Mouse (Mus musculus): Measurements from ENCODE around the gene Klhdc1. TPM values are rescaled to one million over a fixed set of nuclear protein-coding genes. Genes with fewer than 3 reads are reported as not detected.

Klhdc1 gene
- total RNA-seq (2015) = 3.6 and 4.0 TPM in 2 replicates
- total RNA-seq (2017) = 4.4 and 10.1 TPM in 2 replicates

- no peak for ATAC-seq (replicated peaks; ENCODE audit: poor library complexity)
Measured at GRCm38 (mm10) chr12:69240876-69241275, at the start of gene Klhdc1. Gene Klhdc1, plus strand, starts transcription at chr12:69241176.

GRCm38 (mm10) chr12:69191396-69191795, 49.6 kb upstream of the Klhdc1 start:
- no peak for ATAC-seq (replicated peaks; ENCODE audit: poor library complexity)

DNA sequence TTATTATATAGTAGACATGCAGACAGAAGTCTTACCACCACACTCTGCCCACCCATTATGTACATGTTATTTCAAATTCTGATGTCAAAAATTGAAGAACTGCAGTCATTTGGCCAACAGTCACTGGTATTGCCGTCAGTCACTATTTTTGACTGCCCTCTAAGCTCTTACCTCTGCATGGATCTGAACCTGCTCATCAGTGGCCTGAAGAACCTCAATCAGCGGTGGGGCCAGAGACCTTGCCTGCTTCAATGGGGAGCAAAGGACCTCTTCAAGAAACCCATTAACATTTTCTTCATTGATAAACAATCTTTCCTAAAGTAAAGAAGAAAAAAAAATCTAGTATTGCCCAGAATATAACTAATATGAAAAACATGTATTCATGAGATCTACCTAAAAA, 48.3 kb upstream of the Klhdc1 start:
- no peak for ATAC-seq (replicated peaks; ENCODE audit: poor library complexity)

DNA sequence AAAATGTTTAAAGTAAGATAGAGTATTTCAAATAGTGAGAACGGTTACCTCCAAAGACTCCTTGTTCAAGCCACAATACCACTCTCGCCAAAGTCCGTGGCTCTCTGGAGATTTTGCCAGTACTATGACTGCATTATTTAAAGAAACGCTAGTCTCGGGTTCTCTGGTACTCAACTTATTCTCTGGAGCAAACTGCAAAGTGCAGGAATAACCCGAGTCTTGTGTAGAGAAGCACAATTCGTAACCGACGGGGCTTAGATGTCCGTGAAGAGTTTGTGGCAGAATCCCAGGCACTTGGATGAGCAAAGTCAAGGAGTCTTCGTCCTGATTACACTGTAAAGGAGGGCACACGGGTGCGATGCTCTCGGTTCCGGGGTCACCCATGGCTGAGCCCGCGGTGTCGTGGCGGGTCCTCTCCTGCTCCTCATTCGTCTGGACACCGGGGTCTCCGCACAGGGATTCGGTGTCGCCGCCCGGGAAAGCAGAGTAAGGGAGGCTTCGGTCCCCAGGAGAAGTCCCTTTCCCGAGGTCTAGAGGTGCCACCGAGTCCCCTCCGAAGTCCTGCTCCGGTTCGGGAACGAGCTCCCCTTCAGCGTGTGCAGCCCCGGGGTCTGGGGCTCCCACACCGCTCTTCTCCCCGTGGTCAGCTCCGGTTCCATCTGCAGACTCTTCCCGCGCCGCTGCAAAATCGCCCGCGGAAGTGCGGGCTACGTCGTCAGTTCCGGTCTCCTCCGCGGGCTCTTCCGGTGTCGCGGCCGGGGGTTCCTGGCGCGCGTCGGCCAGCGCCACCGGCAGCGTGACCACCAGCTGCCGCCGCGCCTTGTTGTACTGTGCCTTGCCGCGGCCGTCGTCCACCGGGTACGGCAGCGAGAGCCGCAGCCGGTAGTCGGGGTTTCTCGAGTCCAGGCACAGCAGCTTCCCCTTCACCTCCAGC, 44.3 kb upstream of the Klhdc1 start, which contains the start of gene Gm49383:
TSS of gene Gm49383 (minus strand) at position 661 of the 934 bp plus-strand sequence.
- ATAC-seq (replicated peaks; ENCODE audit: poor library complexity) = peak; percentile 71

DNA sequence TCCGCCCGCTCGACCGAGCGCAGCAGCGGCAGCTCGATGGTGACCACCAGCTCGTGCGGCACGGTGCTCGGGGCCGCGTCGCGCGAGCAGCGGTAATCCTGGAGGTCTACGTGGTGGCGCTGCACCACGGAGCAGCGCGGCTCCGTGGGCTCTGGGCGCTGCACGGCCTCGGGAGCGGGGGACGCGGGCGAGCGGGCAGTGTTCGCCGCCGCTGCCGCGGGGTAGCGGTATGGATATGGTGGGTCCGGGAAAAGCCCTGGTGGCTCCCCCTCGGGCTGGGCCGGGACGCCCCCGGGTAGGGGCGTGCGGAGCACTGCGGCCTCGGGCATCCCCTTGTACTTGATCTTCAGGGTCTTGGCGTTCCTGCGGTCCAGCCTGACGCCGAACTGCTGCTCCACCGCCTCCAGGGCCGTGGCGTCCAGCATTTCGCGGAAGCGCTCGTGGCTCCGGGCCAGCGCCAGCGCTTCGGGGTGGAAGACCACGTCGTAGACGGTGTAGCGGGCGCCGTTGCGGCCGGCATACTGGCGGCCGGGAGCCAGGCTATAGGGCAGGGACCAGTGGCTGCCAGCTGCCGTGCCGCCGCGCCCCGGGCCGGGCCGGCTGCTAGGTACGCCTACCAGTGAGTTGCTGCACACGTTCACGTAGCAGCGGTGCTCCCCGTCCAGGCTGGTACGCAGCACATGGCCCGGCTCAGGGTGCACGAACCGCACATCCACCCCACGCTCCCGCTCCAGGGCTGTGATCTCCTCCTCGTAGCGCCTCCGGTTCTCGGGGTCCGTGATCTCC, 43.4 kb upstream of the Klhdc1 start:
- peak; percentile 67 for ATAC-seq (replicated peaks; ENCODE audit: poor library complexity)

GRCm38 (mm10) chr12:69198164-69198535, 42.8 kb upstream of the Klhdc1 start, which contains the start of gene Dnaaf2:
Gene Dnaaf2, minus strand, starts transcription at chr12:69198429.
- peak; percentile 35 for ATAC-seq (replicated peaks; ENCODE audit: poor library complexity)

- ATAC-seq (replicated peaks; ENCODE audit: poor library complexity) = no peak
Measured at GRCm38 (mm10) chr12:69198985-69199384, 42.0 kb upstream of the Klhdc1 start.

DNA sequence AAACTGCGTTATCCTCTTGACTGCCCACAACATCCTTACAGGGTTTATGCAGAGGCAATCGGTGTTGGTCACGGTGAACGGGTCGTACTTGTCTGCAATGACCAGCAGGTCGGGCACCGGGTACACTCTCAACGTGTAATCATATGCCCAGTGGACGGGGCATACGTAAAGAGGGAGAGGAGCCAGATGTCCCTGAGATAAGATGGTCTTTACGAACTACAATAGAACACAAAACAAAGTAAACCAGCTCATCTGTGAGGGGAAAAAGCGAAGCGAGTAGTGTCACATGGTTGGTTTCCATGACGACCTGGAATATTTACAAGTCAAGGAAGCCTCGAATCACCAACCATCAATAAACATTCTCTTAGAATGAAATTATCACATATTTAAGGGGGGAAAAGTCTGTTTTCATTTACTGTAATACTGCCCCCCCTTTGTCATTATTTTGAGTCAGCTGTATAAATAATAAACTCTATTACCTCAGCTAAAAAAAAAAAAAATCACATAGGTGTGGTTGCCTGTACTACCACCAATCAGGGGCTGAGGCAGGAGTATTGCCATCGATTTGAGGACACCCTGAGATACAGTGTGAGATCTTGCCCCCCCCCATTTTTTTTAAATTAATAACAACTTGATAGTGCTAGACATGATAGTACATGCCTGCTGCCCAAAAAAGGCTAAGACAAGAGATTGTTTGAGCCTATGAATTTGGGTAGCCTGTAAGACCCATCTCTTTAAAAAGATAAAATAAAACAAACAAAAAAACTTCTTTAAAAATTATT, 36.7 kb upstream of the Klhdc1 start, which contains the start of gene Gm49384:
TSS of gene Gm49384 (minus strand) at position 216 of the 782 bp plus-strand sequence.
- ATAC-seq (replicated peaks; ENCODE audit: poor library complexity) = no peak

- no peak for ATAC-seq (replicated peaks; ENCODE audit: poor library complexity)
Measured at GRCm38 (mm10) chr12:69207396-69207795, 33.6 kb upstream of the Klhdc1 start.

GRCm38 (mm10) chr12:69207926-69208325, 33.0 kb upstream of the Klhdc1 start:
- no peak for ATAC-seq (replicated peaks; ENCODE audit: poor library complexity)

- ATAC-seq (replicated peaks; ENCODE audit: poor library complexity) = no peak
Measured at GRCm38 (mm10) chr12:69208520-69208919, 32.5 kb upstream of the Klhdc1 start.

GRCm38 (mm10) chr12:69210056-69210979, 30.7 kb upstream of the Klhdc1 start:
- no peak for ATAC-seq (replicated peaks; ENCODE audit: poor library complexity)

DNA sequence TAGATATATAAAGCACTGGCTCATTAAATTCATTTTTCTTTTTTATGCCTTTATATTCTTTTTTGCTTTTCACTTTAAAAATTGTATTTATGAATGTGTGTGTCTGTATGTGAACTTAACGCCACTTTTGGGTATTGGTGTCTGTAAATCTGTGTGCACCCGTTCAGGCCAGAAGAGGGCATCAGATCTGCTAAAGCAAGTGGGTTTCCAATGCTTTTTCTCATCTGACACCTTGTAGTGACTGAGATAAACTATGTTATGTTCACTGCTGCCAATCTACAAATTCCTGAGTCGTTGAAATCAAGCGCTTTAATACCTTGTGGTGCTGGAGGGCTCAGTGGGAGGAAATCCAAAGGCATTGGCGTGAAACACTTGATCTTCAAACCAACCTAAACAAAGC, 29.9 kb upstream of the Klhdc1 start:
- peak; percentile 51 for ATAC-seq (replicated peaks; ENCODE audit: poor library complexity)

GRCm38 (mm10) chr12:69213186-69213777, 27.7 kb upstream of the Klhdc1 start:
- no peak for ATAC-seq (replicated peaks; ENCODE audit: poor library complexity)

- ATAC-seq (replicated peaks; ENCODE audit: poor library complexity) = peak; percentile 78
Measured at GRCm38 (mm10) chr12:69214393-69214792, 26.6 kb upstream of the Klhdc1 start.

GRCm38 (mm10) chr12:69215000-69215785, 25.8 kb upstream of the Klhdc1 start:
- ATAC-seq (replicated peaks; ENCODE audit: poor library complexity) = no peak

DNA sequence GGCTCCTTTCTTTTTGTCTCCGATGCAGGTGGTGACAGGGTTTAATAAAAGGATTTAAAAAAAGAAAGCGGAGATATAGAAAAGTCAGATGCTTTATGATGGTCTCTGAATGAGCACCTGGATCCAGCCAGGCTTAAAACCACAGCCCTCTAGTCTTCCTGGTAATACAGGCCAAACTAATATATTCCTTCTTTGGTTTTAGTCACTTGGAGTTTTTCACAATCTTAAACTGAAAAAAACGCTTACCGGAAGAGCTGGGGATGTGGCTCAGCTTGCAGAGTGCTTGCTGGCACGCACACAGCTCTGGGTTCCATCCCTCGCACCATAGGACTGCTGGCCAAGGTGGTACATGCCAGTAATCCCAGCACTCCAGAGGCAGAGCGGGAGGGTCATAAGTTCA, 24.4 kb upstream of the Klhdc1 start:
- no peak for ATAC-seq (replicated peaks; ENCODE audit: poor library complexity)

DNA sequence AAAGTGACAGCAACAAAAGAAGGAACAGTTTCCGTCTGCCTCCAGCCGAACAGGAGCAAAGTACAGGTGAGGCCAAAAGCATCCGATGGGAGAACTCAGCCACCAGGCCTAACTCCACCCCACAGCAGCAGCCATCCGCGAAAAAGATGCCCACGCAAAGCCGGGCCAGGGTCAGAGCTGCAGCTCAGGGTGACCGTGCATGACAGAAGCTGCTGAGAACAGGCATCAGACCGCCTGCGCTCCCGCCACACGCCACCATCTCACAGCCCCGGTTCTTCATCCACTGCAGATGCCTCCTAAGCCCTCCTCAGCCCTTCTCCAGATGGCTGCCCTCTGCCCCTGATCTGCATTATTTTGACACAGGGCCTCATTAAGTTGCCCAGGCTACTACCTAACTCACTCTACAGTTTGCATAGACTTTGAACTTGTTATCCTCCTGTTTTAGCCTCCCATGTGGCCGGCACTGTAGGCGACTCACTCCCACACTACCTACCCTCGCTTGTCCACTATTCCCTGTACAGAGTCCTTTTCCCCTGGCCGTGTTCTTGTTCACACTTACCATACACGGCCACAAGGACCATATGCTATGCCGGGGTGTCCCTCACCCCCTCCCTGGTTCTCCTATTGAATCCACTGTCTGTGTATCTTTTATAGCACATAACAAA, 20.2 kb upstream of the Klhdc1 start:
- no peak for ATAC-seq (replicated peaks; ENCODE audit: poor library complexity)
